Comparison of ENCODE assay signal across 20 mouse cellular contexts in genomic region chr4:82207031-82207430, GRCm38 (mm10).
A peak's percentile ranks its signal among the peaks of the same experiment; 100 is the strongest.
DNase-seq lines count a peak whose midpoint lies in the region; TF ChIP-seq lines count a peak whose summit lies in the region.
"Had no signal": no experiment of that assay in that cellular context is flagged by ENCODE, and none has a peak within 500 bp of the region (broad histone marks: within the 10 kb centered on the region; RNA-seq: fewer than 3 reads in every experiment).

No protein-coding gene starts in this region.

- no peak overlapping the region for H3K4me3 ChIP-seq in layer of hippocampus, adult 2 months
- H3K4me3 ChIP-seq: embryonic facial prominence, embryonic 10.5 days; embryonic facial prominence, embryonic 12.5 days; forebrain, embryonic 13.5 days; forebrain, embryonic 15.5 days had no signal

- TF ChIP-seq CTCF in layer of hippocampus, adult 2 months (conservative IDR thresholded peaks at IDR 0.05), result no peak

- peak overlapping the region; percentile 8; the same call in 1 of the 2 replicates for H3K27ac ChIP-seq in layer of hippocampus, adult 2 months
- H3K27ac ChIP-seq: embryonic facial prominence, embryonic 10.5 days; embryonic facial prominence, embryonic 12.5 days; forebrain, embryonic 13.5 days; forebrain, embryonic 15.5 days had no signal

- peak; percentile 4 for DNase-seq in adrenal gland, adult 2 months
- DNase-seq in adrenal gland, adult 8-10 months, result no peak
- no peak for DNase-seq in layer of hippocampus, adult 2 months (ENCODE audit: low spot score in 2 of 2)
- no peak for DNase-seq in layer of hippocampus, postnatal 10 days (ENCODE audit: low spot score in 2 of 2)
- DNase-seq in NIH3T3 (ENCODE audit: low read depth), result peak; percentile 28
- peak; percentile 2 for DNase-seq in telencephalon, adult 2 months (ENCODE audit: low read depth, low spot score)
- no peak for DNase-seq in lung, postnatal 36 days
- DNase-seq: adrenal gland, postnatal 10 days; adrenal gland, postnatal 25 days; B cell, adult 2 months; cerebellum, adult 11-12 months; cerebellum, adult 2 months; cerebellum, adult 9-10 months; cerebellum, postnatal 10 days; cerebellum, postnatal 25 days; forebrain, postnatal 0 days had no signal

Comparison
In these comparisons a context has a peak if more than half of its experiments do, and no peak if none do; other contexts are left out.
1. DNase-seq: peak in adrenal gland, adult 2 months (single experiment), NIH3T3 (single experiment) and telencephalon, adult 2 months (single experiment); none in adrenal gland, adult 8-10 months (single experiment), layer of hippocampus, adult 2 months (0 of 2), layer of hippocampus, postnatal 10 days (0 of 2) and lung, postnatal 36 days (single experiment).